Mouse (Mus musculus): ENCODE results near the gene Abhd17b. TPM values are rescaled to one million over a fixed set of nuclear protein-coding genes. Genes with fewer than 3 reads are reported as not detected.

Abhd17b gene
- polyA plus RNA-seq, 1 experiment from 2014 or later = 51.7 TPM

DNA sequence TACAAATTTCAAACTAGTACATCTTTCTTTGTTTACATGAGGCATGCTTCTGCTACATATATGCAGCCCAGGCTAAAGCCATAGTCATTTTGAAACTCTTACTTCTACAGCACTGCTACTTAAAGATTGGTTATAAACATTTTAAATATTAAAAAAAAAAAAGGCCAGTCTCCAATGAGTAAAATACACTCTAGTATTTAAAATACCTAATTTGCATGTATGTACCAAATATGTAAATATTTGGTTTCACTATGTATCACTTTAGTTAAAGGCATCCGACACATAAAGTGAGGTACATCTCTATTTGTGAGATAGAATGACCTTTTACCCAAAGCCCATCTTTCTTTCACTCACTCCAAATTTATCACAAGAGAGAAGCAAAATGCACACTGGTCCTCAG, 24.0 kb upstream of the Abhd17b start:
- Histone ChIP-seq H3K4me2 (replicated peaks) (no peak overlapping the region), H3K9ac (replicated peaks) (no peak overlapping the region), H3K9me3 (no peaks in the 10 kb centered on the region), H3K27ac (replicated peaks) (no peak overlapping the region), H3K4me1 (0 out of 2 replicates have a peak, but pooled peaks cover 6% of the 10 kb centered on the region), H3K4me3 (no peak overlapping the region), H3K36me3 (no peaks in the 10 kb centered on the region), H3K27me3 (no peaks in the 10 kb centered on the region)
- WGBS = 89% methylated on average over 1 of the region's 1 CpGs
- ATAC-seq (ENCODE audit: low FRiP score, low read depth) = no peak

DNA sequence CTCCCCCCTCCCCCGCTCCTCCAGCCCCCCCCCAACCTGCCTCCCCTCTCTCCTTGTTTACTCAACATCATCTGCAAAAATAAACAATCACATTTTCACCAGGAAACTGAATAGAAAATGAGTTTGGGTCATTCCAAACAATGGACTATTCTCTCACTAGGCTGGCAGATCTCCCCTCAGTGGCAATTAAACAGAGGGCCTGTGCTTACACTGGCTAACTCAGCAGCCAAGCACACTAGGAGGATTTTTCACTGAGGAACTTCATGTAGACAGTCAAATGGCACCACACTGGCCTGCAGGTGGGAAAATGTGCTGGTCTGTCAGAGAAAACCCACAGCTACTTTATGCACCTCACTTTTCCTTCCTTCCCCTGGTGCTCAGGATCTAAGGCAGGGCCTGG, 23.5 kb upstream of the Abhd17b start:
- Histone ChIP-seq H3K4me1 (0 out of 2 replicates have a peak, but pooled peaks cover 6% of the 10 kb centered on the region), H3K27ac (replicated peaks) (no peak overlapping the region; the same call in 1 of the 2 replicates), H3K36me3 (no peaks in the 10 kb centered on the region), H3K4me2 (replicated peaks) (no peak overlapping the region), H3K9me3 (no peaks in the 10 kb centered on the region), H3K27me3 (no peaks in the 10 kb centered on the region), H3K4me3 (no peak overlapping the region), H3K9ac (replicated peaks) (no peak overlapping the region)
- 83% methylated on average over 1 of the region's 1 CpGs for WGBS
- no peak for ATAC-seq (ENCODE audit: low FRiP score, low read depth)

DNA sequence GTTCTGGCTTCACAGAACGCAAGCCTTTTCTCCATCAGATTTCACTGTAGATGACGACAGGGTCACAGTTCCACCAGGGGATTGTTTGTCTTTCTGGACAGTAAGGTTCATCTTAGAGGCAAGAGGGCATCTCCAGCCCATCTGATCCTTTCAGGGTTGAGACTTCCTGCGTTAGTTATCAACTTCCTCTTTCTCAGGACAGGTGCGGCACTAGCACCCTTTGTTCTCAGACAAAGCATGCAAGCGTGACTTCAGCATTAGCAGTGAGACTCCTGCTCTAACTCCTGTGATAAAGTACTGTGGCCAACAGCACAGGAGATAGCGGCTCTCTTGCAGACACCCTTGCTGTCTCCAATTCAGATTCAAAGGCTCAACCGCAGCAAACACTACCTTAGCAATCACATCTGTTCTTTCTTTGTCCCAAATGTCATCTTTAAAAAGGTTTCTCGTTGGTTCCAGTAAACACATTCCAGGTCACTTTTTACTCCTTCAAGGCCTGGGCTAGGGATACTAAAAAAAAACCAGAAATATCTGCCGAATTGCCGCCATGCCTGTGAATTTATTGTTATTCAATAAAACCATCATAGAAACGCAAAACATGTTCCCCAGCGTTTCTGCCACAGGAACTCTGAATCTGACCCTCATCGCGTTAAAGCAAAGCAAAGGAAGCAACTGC, 22.2 kb upstream of the Abhd17b start:
- ATAC-seq (ENCODE audit: low FRiP score, low read depth) = no peak
- no peak overlapping the region for H3K4me3 ChIP-seq
- no peaks in the 10 kb centered on the region for H3K27me3 ChIP-seq
- WGBS = 74% methylated on average over 14 of the region's 14 CpGs
- 0 out of 2 replicates have a peak, but pooled peaks cover 6% of the 10 kb centered on the region for H3K4me1 ChIP-seq
- H3K9ac ChIP-seq (replicated peaks) = no peak overlapping the region
- no peaks in the 10 kb centered on the region for H3K36me3 ChIP-seq
- no peak overlapping the region for H3K4me2 ChIP-seq (replicated peaks)
- no peak overlapping the region for H3K27ac ChIP-seq (replicated peaks)
- no peaks in the 10 kb centered on the region for H3K9me3 ChIP-seq

DNA sequence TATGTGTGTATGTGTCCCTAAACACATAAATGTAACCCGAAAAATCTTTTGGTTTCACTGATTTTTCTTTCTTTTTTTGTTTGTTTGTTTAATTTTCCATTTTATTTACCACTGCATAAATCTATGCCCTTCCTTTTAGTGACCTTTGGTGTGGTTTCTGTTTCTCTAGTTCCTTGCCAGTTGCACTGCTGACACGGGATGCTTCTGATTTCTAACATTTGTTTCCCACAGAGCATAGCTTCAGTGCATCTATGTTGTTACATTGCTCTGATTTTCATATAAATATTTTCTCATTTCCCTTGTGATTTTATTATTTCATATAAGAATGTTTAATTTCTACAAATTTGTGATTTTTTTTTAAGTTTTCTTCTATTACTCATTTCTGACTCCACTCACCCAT, 17.6 kb upstream of the Abhd17b start:
- 0 out of 2 replicates have a peak, but pooled peaks cover 3% of the 10 kb centered on the region for H3K9me3 ChIP-seq
- no peaks in the 10 kb centered on the region for H3K4me1 ChIP-seq
- no peak overlapping the region for H3K4me2 ChIP-seq (replicated peaks)
- H3K9ac ChIP-seq (replicated peaks) = no peak overlapping the region
- 94% methylated on average over 2 of the region's 2 CpGs for WGBS
- no peaks in the 10 kb centered on the region for H3K27me3 ChIP-seq
- no peak for ATAC-seq (ENCODE audit: low FRiP score, low read depth)
- H3K27ac ChIP-seq (replicated peaks) = no peak overlapping the region
- H3K4me3 ChIP-seq = no peak overlapping the region
- H3K36me3 ChIP-seq = no peaks in the 10 kb centered on the region

DNA sequence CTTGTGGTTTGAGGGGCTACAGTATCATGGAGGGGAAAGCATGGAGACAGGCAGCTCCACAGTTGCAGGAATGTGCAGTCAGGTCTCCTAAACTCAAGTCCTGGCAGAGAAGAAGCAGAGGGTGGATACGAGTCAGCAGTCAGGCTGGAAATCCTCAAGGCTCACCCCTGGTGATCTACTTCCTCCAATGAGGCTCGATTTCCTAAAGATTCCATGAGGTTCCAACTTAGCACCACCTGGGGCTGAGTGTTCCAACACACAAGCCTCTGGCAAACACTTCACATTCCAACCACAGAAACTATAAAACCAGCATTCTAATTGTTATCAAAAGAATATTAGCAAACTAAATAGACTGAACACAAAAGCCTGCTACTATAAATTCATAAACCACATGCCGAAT, 16.1 kb upstream of the Abhd17b start:
- no peak for ATAC-seq (ENCODE audit: low FRiP score, low read depth)
- no peaks in the 10 kb centered on the region for H3K4me1 ChIP-seq
- H3K4me2 ChIP-seq (replicated peaks) = no peak overlapping the region
- no peak overlapping the region for H3K4me3 ChIP-seq
- H3K36me3 ChIP-seq = no peaks in the 10 kb centered on the region
- 89% methylated on average over 3 of the region's 3 CpGs for WGBS
- H3K9me3 ChIP-seq = 0 out of 2 replicates have a peak, but pooled peaks cover 3% of the 10 kb centered on the region
- no peak overlapping the region for H3K9ac ChIP-seq (replicated peaks)
- no peak overlapping the region for H3K27ac ChIP-seq (replicated peaks)
- H3K27me3 ChIP-seq = no peaks in the 10 kb centered on the region

GRCm38 (mm10) chr19:21637672-21638071, 15.3 kb upstream of the Abhd17b start:
- Histone ChIP-seq H3K4me3 (no peak overlapping the region), H3K9ac (replicated peaks) (no peak overlapping the region), H3K9me3 (0 out of 2 replicates have a peak, but pooled peaks cover 3% of the 10 kb centered on the region), H3K27me3 (no peaks in the 10 kb centered on the region), H3K27ac (replicated peaks) (no peak overlapping the region), H3K36me3 (no peaks in the 10 kb centered on the region), H3K4me1 (no peaks in the 10 kb centered on the region), H3K4me2 (replicated peaks) (no peak overlapping the region)
- no peak for ATAC-seq (ENCODE audit: low FRiP score, low read depth)
- WGBS = 93% methylated on average over 7 of the region's 7 CpGs

GRCm38 (mm10) chr19:21643935-21644334, 9.1 kb upstream of the Abhd17b start:
- no peaks in the 10 kb centered on the region for H3K36me3 ChIP-seq
- no peak overlapping the region for H3K27ac ChIP-seq (replicated peaks)
- no peaks in the 10 kb centered on the region for H3K27me3 ChIP-seq
- no peak overlapping the region for H3K4me2 ChIP-seq (replicated peaks)
- no peaks in the 10 kb centered on the region for H3K4me1 ChIP-seq
- no peak overlapping the region for H3K9ac ChIP-seq (replicated peaks)
- ATAC-seq (ENCODE audit: low FRiP score, low read depth) = no peak
- H3K4me3 ChIP-seq = no peak overlapping the region
- H3K9me3 ChIP-seq = no peaks in the 10 kb centered on the region
- 87% methylated on average over 1 of the region's 1 CpGs for WGBS

GRCm38 (mm10) chr19:21645301-21645700, 7.7 kb upstream of the Abhd17b start:
- no peak for ATAC-seq (ENCODE audit: low FRiP score, low read depth)

DNA sequence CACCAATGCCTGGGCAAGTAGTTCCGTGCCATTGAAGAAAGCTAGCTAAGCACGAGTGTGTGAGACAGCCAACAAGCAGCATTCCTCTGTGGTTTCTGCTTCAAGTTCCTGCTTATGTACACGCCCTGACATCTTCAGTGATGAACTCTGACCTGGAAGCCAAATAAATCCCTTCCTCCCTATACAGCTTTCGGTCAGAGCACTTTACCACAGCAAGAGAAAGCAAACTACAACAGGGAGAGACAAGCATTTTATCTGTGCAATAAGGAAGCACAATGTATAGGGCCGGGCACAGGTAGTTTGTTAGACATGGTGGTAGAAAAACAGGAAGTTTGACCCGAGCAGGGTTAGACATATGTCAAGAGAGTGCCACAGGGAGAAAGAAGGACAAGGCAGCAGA, 6.8 kb upstream of the Abhd17b start:
- no peaks in the 10 kb centered on the region for H3K36me3 ChIP-seq
- no peak overlapping the region for H3K4me3 ChIP-seq
- H3K27ac ChIP-seq (replicated peaks) = no peak overlapping the region
- WGBS = 87% methylated on average over 6 of the region's 6 CpGs
- no peak overlapping the region for H3K9ac ChIP-seq (replicated peaks)
- no peak for ATAC-seq (ENCODE audit: low FRiP score, low read depth)
- H3K27me3 ChIP-seq = no peaks in the 10 kb centered on the region
- H3K4me1 ChIP-seq = 0 out of 2 replicates have a peak, but pooled peaks cover 3% of the 10 kb centered on the region
- no peaks in the 10 kb centered on the region for H3K9me3 ChIP-seq
- no peak overlapping the region for H3K4me2 ChIP-seq (replicated peaks)

More at GRCm38 (mm10) chr19:21645301-21645700, 7.7 kb upstream of the Abhd17b start:
- no peak overlapping the region for H3K9ac ChIP-seq (replicated peaks)
- WGBS = 70% methylated on average over 4 of the region's 4 CpGs
- no peaks in the 10 kb centered on the region for H3K36me3 ChIP-seq
- H3K4me2 ChIP-seq (replicated peaks) = no peak overlapping the region
- H3K9me3 ChIP-seq = no peaks in the 10 kb centered on the region
- H3K4me1 ChIP-seq = no peaks in the 10 kb centered on the region
- H3K27ac ChIP-seq (replicated peaks) = no peak overlapping the region
- H3K27me3 ChIP-seq = no peaks in the 10 kb centered on the region
- no peak overlapping the region for H3K4me3 ChIP-seq

- WGBS = 51% methylated on average over 6 of the region's 6 CpGs
- Histone ChIP-seq H3K36me3 (no peaks in the 10 kb centered on the region), H3K9ac (replicated peaks) (peak overlapping the region; percentile 69), H3K4me3 (peak overlapping the region; percentile 89), H3K27ac (replicated peaks) (no peak overlapping the region), H3K9me3 (no peaks in the 10 kb centered on the region), H3K4me2 (replicated peaks) (peak overlapping the region; percentile 78), H3K4me1 (peaks cover 26% of the 10 kb centered on the region), H3K27me3 (no peaks in the 10 kb centered on the region)
- ATAC-seq (ENCODE audit: low FRiP score, low read depth) = no peak
Measured at GRCm38 (mm10) chr19:21651664-21652063, 1.3 kb upstream of the Abhd17b start.

GRCm38 (mm10) chr19:21652285-21653171, 457 bp upstream of the Abhd17b start, which contains the start of gene 1110059E24Rik:
TSS of gene 1110059E24Rik (minus strand) at chr19:21652976.
- 5% methylated on average over 52 of the region's 52 CpGs for WGBS
- peak; percentile 99 for ATAC-seq (ENCODE audit: low FRiP score, low read depth)
- H3K4me1 ChIP-seq = peaks cover 26% of the 10 kb centered on the region

GRCm38 (mm10) chr19:21654788-21655187, 1.8 kb downstream of the Abhd17b start:
- H3K36me3 ChIP-seq = no peaks in the 10 kb centered on the region
- WGBS = 62% methylated on average over 7 of the region's 7 CpGs
- peaks cover 26% of the 10 kb centered on the region for H3K4me1 ChIP-seq
- peak overlapping the region; percentile 97; the same call in 1 of the 2 replicates for H3K9ac ChIP-seq (replicated peaks)
- H3K4me3 ChIP-seq = peak overlapping the region; percentile 89
- H3K4me2 ChIP-seq (replicated peaks) = peak overlapping the region; percentile 78
- no peaks in the 10 kb centered on the region for H3K9me3 ChIP-seq
- ATAC-seq (ENCODE audit: low FRiP score, low read depth) = no peak
- no peaks in the 10 kb centered on the region for H3K27me3 ChIP-seq
- no peak overlapping the region for H3K27ac ChIP-seq (replicated peaks)

More at GRCm38 (mm10) chr19:21652285-21653171, 457 bp upstream of the Abhd17b start, which contains the start of gene 1110059E24Rik:
- Histone ChIP-seq H3K4me2 (replicated peaks) (peak within 1 kb of the TSS; percentile 78), H3K4me3 (peak within 1 kb of the TSS; percentile 89), H3K36me3 (no peaks in the 10 kb centered on the region), H3K9ac (replicated peaks) (peak within 1 kb of the TSS; percentile 97), H3K27ac (replicated peaks) (peak within 1 kb of the TSS; percentile 99), H3K27me3 (no peaks in the 10 kb centered on the region), H3K9me3 (no peaks in the 10 kb centered on the region)
